Mouse (Mus musculus): Measurements from ENCODE around the gene Pla2g2e. TPM values are rescaled to one million over a fixed set of nuclear protein-coding genes. Genes with fewer than 3 reads are reported as not detected.

The Pla2g2e gene
- polyA plus RNA-seq, 1 experiment from 2014 or later = not detected

- H3K4me3 ChIP-seq = no peak overlapping the region
Observed at GRCm38 (mm10) chr4:138925561-138925960, 47.8 kb downstream of the Pla2g2e start.

More at GRCm38 (mm10) chr4:138925561-138925960, 47.8 kb downstream of the Pla2g2e start:
- H3K27me3 ChIP-seq = peaks cover 13% of the 10 kb centered on the region; the same call in 1 of the 2 replicates
- H3K36me3 ChIP-seq = no peaks in the 10 kb centered on the region
- no peak overlapping the region for H3K9ac ChIP-seq
- H3K4me2 ChIP-seq (replicated peaks) = no peak overlapping the region
- no peak for ATAC-seq (ENCODE audit: low FRiP score, low read depth)
- no peaks in the 10 kb centered on the region for H3K9me3 ChIP-seq
- 78% methylated on average over 2 of the region's 2 CpGs for WGBS
- no peaks in the 10 kb centered on the region for H3K4me1 ChIP-seq
- no peak overlapping the region for H3K27ac ChIP-seq

Other genes starting within 250 kb of the Pla2g2e start
- 0.10 TPM in 1 of 2 replicates, not detected in the other for gene Vwa5b1, start 242.1 kb upstream of the Pla2g2e start, polyA plus RNA-seq (2015; fragmentation: Nextera tagmentation; extraction: Ambion mirVana)
- 0.19 and 0.33 TPM in 2 replicates for gene Pla2g2c, start 153.2 kb upstream of the Pla2g2e start, polyA plus RNA-seq (2015; fragmentation: Nextera tagmentation; extraction: Ambion mirVana)
- gene Ubxn10, start 140.8 kb upstream of the Pla2g2e start, polyA plus RNA-seq (2015; fragmentation: Nextera tagmentation; extraction: Ambion mirVana) = 0.57 and 0.84 TPM in 2 replicates
- gene Pla2g2f, start 120.3 kb upstream of the Pla2g2e start, polyA plus RNA-seq (2015; fragmentation: Nextera tagmentation; extraction: Ambion mirVana) = 0.74 and 1.0 TPM in 2 replicates
- 0.13 and 0.14 TPM in 2 replicates for gene Pla2g2d, start 102.2 kb upstream of the Pla2g2e start, polyA plus RNA-seq (2015; fragmentation: Nextera tagmentation; extraction: Ambion mirVana)
- gene Pla2g5, start 14.5 kb upstream of the Pla2g2e start, polyA plus RNA-seq (2015; fragmentation: Nextera tagmentation; extraction: Ambion mirVana) = 0.14 and 0.24 TPM in 2 replicates
- gene Gm13030, start 4.0 kb upstream of the Pla2g2e start, polyA plus RNA-seq (2015; fragmentation: Nextera tagmentation; extraction: Ambion mirVana) = not detected in 2 replicates
- gene Otud3, start 36.0 kb downstream of the Pla2g2e start, polyA plus RNA-seq (2015; fragmentation: Nextera tagmentation; extraction: Ambion mirVana) = 2.9 and 3.1 TPM in 2 replicates
- gene Rnf186, start 89.2 kb downstream of the Pla2g2e start, polyA plus RNA-seq (2015; fragmentation: Nextera tagmentation; extraction: Ambion mirVana) = 0.27 and 0.45 TPM in 2 replicates
- gene Tmco4, start 94.9 kb downstream of the Pla2g2e start, polyA plus RNA-seq (2015; fragmentation: Nextera tagmentation; extraction: Ambion mirVana) = 3.4 and 3.7 TPM in 2 replicates
- gene Htr6, start 197.6 kb downstream of the Pla2g2e start, polyA plus RNA-seq (2015; fragmentation: Nextera tagmentation; extraction: Ambion mirVana) = 0.27 and 0.34 TPM in 2 replicates
- 140 and 143 TPM in 2 replicates for gene Nbl1, start 215.1 kb downstream of the Pla2g2e start, polyA plus RNA-seq (2015; fragmentation: Nextera tagmentation; extraction: Ambion mirVana)